Mouse (Mus musculus) kidney, adult 2 months (tissue): ENCODE results near the gene Hmox1.

Source experiments
- CTCF ChIP-seq: fragments of 200-500 bp; conservative IDR thresholded peaks from 2 replicates; pipeline ENCODE4 v1.5.1; 2011; ENCODE audit warnings: low read depth, mild to moderate bottlenecking, control low read depth, low read length, moderate library complexity, mixed read lengths; ENCODE audit not compliant: insufficient read depth, insufficient read length
- POLR2A ChIP-seq: fragments of 200-500 bp; IDR thresholded peaks from one replicate; pipeline ENCODE4 v1.6.1; 2011; ENCODE audit warnings: low read depth, low read length, control low read depth

- TF ChIP-seq CTCF (no peak), POLR2A (no peak)
Measured at GRCm38 (mm10) chr8:75064790-75065189, 28.6 kb upstream of the Hmox1 start.
